Mouse (Mus musculus) olfactory bulb, adult 2 months (tissue): ENCODE measurements at regions not wholly inside any gene's neighbourhood (a gene's known extent, or its start where the extent isn't known, plus 50 kb on each side); places are given as distances from the start of the nearest gene placed in this dataset.

Experiments
- H3K27ac ChIP-seq: fragments of 200-500 bp; 2 replicates; pipeline ENCODE4 v1.5.1; 2012; ENCODE audit warnings: low read depth, low read length; ENCODE audit not compliant: insufficient read depth
- H3K4me1 ChIP-seq: fragments of 200-500 bp; 2 replicates; pipeline ENCODE4 v1.6.1; 2012; ENCODE audit warnings: low read length; ENCODE audit not compliant: control insufficient read depth, insufficient read depth
- H3K4me3 ChIP-seq: fragments of 200-500 bp; 2 replicates; pipeline ENCODE4 v1.5.1; 2012; ENCODE audit warnings: mild to moderate bottlenecking, low read depth, low read length, moderate library complexity; ENCODE audit not compliant: insufficient read depth
- CTCF ChIP-seq: fragments of 200-500 bp; IDR thresholded peaks from 2 replicates; pipeline ENCODE4 v1.5.1; 2012; ENCODE audit warnings: low read depth, mild to moderate bottlenecking, low read length, moderate library complexity; ENCODE audit not compliant: insufficient read depth
- POLR2A ChIP-seq: fragments of 200-500 bp; IDR thresholded peaks from 2 replicates; pipeline ENCODE4 v1.6.1; 2012; ENCODE audit warnings: mild to moderate bottlenecking, low read depth, low read length, moderate library complexity; ENCODE audit not compliant: insufficient read depth
- WGBS: fragments of 180-500 bp; shearing (Covaris S2); methylation state at CpG from one replicate; pipeline ENCODE4 v1.1.7; 2018; 5-methylcytosine and 5-hydroxymethylcytosine counted together

DNA sequence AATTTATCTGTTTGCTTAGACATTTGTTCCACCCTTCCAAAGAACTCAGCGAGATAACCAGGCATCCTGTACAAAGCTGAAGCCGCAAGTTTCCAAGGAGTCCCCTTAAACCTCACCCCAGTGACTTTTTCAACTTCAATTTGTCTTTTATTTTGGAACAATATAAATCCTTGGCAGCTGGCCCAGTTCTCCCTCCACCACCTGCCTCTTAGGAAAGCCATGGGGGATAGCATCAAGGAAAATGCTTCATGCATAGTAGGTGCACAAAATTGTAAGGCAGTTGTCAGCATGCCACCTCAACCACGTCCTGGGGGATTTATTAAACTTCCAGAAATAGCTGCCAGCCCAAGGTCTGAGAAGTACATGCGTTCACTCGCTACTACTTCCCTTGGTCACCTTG lies 214.1 kb upstream of the Usp24 start:
- no peak overlapping the region for H3K4me3 ChIP-seq
- peaks cover 6% of the 10 kb centered on the region; the same call in 1 of the 2 replicates for H3K4me1 ChIP-seq
- TF ChIP-seq CTCF (no peak), POLR2A (no peak)
- WGBS: 45% methylated on average over 5 of the region's 5 CpGs
- no peak overlapping the region for H3K27ac ChIP-seq

DNA sequence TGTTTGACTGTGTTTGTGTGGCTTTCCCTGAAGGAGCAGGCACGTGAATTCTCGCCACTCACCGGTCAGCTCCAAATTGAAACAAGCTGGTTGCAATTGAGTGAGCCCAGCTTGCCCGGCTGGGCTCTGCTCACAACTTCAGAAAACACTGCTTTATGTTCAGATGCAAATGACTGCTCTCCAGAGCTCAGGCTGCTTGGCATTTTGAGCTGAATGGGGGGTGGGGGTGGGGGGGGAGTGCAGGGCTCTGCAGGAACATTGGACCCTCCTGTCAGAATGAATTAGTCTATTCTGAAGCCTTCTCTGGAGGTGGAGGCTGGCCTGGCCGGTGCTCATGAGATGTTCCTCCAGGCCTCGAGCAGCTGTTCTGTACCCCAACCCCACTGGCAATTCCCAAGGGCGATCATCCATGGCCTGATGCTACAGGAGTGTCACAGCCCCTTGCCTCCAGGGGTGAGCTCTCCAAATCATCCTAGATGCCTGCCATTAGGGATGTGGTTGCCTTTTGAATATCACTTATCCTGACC lies 213.5 kb upstream of the Usp24 start:
- H3K4me1 ChIP-seq: peaks cover 6% of the 10 kb centered on the region; the same call in 1 of the 2 replicates
- no peak overlapping the region for H3K27ac ChIP-seq
- no peak for TF ChIP-seq CTCF
- TF ChIP-seq POLR2A: no peak
- 54% methylated on average over 7 of the region's 7 CpGs for WGBS
- no peak overlapping the region for H3K4me3 ChIP-seq

DNA sequence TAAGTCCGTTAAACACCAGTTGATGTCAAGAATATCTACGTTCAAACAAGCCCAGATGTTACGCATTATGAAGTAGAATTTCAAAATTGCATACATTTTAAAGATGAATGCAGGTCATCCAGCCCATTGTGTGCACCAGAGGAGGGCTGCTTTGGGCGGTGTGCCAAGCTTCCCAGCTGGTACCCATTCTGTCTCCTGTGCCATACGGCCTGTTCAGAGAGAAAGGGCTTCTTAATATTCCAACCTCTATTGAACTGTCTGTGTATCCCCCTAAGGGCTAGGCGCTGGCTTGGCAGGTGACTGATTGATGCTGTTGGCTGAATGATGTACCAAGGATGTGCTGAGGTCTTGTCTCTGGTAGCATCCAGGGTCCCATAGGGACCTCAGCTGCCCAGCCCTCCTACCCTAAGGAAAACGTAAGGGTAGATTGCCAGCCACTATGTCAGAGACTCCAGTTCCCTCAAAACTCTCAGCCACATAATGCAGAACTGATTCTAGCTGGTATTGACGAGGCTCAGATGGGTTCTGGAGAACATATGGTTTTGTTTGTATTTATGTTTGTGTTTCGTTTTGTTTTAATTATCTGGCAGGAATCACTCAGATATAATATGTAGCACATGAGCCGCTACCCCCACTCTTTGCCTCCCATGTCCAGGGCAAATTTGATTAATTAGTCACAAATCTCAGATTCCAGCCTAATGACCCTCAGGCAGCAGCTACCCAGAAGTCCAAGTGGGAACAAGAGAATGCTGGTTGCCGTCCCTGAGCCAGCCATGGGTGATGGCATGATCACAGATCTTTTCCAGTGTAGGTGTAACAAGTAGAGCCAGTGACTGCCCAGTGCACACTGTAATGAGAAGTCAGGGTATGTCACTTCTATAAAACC lies 212.0 kb upstream of the Usp24 start:
- no peak overlapping the region for H3K27ac ChIP-seq
- TF ChIP-seq POLR2A (no peak), CTCF (no peak)
- 71% methylated on average over 11 of the region's 11 CpGs for WGBS

DNA sequence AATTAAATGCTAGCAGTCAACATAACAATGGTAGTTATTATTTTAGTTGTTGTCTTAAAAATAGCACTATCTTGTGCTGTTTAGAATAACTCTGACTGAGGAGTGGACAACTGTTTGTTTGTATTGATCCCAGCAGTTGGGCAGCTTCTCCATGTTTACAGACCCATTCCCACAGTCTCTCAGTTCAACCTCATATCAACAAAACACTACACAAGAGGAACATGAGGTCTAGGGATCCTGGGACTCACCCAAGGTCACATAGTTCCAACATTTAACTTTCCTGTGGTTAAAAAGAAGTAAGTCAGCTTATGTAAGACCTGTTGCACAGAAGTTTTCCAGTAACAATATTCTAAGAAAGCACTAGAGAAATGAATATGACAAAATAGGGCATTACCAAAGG lies 203.0 kb upstream of the Usp24 start:
- H3K4me1 ChIP-seq: no peaks in the 10 kb centered on the region
- H3K27ac ChIP-seq: no peak overlapping the region
- TF ChIP-seq POLR2A (no peak), CTCF (no peak)
- H3K4me3 ChIP-seq: no peak overlapping the region

More for the DNA sequence above, 212.0 kb upstream of the Usp24 start:
- peaks cover 6% of the 10 kb centered on the region; the same call in 1 of the 2 replicates for H3K4me1 ChIP-seq
- H3K4me3 ChIP-seq: no peak overlapping the region

DNA sequence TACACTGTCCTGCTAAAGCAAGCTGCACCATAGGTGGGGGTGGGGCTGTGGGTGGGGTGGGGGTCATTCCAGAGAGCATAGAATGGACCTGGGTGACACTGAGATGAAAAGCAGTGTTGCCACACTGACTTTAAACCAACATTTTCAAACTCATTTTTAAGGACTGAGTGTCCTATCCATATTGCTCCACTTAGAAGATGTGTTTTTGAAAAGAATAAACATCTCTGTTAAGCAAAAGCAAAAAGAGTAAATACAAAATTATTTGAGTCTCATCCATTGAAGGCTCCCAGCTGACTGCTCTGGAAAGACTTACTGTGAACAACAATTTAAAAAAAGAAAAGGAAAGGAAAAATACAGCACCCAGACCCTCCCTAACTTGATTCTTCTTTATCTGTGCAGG lies 202.3 kb upstream of the Usp24 start:
- no peak for TF ChIP-seq POLR2A
- no peak for TF ChIP-seq CTCF
- Histone ChIP-seq H3K27ac (no peak overlapping the region), H3K4me1 (no peaks in the 10 kb centered on the region), H3K4me3 (no peak overlapping the region)

DNA sequence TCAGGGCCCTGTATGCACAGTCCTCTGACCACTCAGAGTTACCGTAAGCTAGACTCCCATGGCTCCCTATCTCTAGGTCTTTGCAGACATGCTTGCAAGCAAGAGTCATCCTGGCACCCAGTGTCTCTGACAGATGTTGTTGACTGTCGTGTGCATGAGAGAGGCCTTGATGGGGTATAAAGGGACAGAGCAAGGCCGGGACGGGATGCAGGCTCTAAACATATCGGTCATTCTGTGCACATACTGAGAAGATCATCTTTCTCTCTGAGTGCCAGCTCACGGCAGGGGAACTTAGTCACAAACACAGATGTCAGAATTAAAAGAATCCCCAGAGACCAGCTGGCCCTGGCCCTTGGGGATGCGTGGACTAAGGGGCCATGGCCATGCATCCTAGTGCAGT lies 199.4 kb upstream of the Usp24 start:
- WGBS: 84% methylated on average over 7 of the region's 7 CpGs
- Histone ChIP-seq H3K4me1 (no peaks in the 10 kb centered on the region), H3K4me3 (no peak overlapping the region), H3K27ac (no peak overlapping the region)
- TF ChIP-seq CTCF (no peak), POLR2A (no peak)

DNA sequence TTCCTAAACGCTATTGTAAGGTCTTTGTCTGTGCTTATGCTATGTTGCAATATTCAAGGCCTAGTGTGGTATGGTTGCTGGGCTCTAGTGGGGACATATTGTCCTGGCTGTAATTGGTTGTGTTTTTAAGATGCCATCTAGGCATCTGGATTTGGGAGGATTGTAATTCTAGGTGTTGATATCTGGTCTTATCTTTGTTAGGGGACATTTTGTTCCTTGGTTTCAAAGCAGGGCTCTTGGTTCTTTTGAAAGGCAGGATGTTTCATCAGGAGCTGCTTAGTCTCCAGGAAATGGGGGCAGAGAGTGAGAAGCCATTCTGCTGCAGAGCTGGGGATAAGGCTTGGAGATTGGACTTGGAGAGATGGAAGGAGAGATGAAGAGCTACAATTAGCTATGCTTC lies 194.7 kb upstream of the Usp24 start:
- no peak overlapping the region for H3K4me3 ChIP-seq
- no peaks in the 10 kb centered on the region for H3K4me1 ChIP-seq
- H3K27ac ChIP-seq: no peak overlapping the region
- 91% methylated on average over 1 of the region's 1 CpGs for WGBS
- no peak for TF ChIP-seq CTCF
- no peak for TF ChIP-seq POLR2A

DNA sequence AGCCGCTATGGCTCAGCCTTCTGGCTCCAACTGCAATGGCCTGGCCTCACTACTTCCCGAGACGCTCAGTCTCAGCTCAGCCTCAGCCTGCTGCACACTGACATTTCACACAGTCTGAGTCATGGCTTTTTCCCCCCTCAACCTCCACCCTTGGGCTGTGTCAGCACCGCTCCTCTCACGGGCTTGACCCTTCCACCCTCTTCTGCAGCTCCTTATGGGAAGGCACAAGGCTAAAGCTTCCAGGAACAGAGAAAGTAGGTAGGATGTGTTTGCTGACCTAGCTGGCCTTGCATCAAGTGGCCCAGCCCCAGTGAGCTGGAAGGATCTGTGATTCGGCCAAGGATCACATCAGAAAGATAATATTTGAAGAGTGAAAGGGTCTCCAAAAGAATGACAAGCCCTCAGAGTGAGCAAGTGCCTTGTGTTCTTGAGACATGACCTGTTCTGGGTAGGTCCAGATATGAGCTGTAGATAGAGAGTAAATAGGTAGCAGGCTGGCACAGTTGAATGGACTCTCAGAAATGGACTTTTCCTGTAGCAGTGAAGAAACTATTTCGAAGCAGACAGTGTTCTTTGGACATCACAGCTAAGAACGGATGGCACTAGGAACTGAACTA lies 192.9 kb upstream of the Usp24 start:
- WGBS: 85% methylated on average over 8 of the region's 8 CpGs
- no peak overlapping the region for H3K4me3 ChIP-seq
- TF ChIP-seq CTCF (no peak), POLR2A (no peak)
- no peak overlapping the region for H3K27ac ChIP-seq
- H3K4me1 ChIP-seq: no peaks in the 10 kb centered on the region

DNA sequence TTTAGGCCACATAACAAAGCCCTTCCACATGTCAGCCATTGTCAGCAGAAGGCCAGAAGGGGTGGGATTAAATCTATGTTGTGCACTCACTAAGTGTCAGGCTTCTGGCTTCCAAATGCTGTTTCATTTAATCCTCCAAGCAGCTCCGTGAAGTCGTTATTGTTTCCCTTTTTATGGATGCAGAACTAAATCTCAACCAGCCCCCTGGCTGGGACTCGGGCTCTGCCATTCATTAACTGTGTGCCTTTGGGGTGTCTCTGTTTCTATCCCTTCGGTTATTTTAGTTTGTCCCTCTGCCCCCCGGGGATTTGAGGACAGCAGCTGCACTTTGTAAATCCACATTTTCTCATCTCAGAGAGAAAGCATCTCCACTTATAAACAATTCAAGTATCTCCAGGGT lies 188.8 kb upstream of the Usp24 start:
- TF ChIP-seq POLR2A (no peak), CTCF (no peak)
- H3K27ac ChIP-seq: no peak overlapping the region
- WGBS: 45% methylated on average over 5 of the region's 5 CpGs

DNA sequence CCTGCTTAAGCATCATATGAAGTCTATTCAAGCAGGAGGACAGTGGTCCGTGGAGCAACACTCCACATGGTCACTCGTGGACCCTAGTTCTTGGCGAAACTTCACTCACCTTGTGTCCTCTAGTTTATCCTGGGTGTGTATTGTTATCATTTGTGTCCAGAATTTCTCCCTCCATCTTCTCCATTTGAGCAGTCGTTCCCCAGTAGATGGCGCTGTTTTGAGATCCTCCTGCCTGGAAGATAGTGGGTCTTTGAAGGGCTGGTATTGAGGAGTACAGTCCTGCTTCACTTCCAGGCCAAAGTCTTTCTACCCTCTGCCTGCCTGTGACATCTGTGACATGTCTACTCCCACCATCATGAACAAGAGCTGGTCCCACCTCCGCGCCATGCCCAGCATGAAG lies 188.4 kb upstream of the Usp24 start:
- WGBS: 64% methylated on average over 7 of the region's 7 CpGs
- no peaks in the 10 kb centered on the region for H3K4me1 ChIP-seq
- H3K27ac ChIP-seq: no peak overlapping the region
- H3K4me3 ChIP-seq: no peak overlapping the region
- no peak for TF ChIP-seq POLR2A
- no peak for TF ChIP-seq CTCF

More for the DNA sequence above, 188.8 kb upstream of the Usp24 start:
- Histone ChIP-seq H3K4me1 (no peaks in the 10 kb centered on the region), H3K4me3 (no peak overlapping the region)
